Mouse (Mus musculus) MEL (cell line): ENCODE results near the gene Cnpy2.

Source experiments
- CTCF ChIP-seq, 3 experiments: IDR thresholded peaks in 2 of 3; conservative IDR thresholded peaks in 1 of 3; 2 replicates each; pipeline ENCODE4 v1.5.1; 2011 to 2012; ENCODE audit warnings: low read length in 3 of 3, low read depth in 2 of 3, mild to moderate bottlenecking in 2 of 3, improper control_type of control experiment in 1 of 3, inconsistent platforms in 1 of 3, mixed read lengths in 1 of 3, moderate library complexity in 1 of 3; ENCODE audit not compliant: control insufficient read depth in 1 of 3, insufficient read depth in 1 of 3, poor library complexity in 1 of 3, severe bottlenecking in 1 of 3
- ETS1 ChIP-seq: IDR thresholded peaks from 2 replicates; pipeline ENCODE4 v1.6.1; 2012; ENCODE audit warnings: low read depth, mild to moderate bottlenecking, inconsistent platforms, low read length, improper control_type of control experiment, moderate library complexity
- GATA1 ChIP-seq: IDR thresholded peaks from 2 replicates; pipeline ENCODE4 v1.6.1; 2011; ENCODE audit warnings: low read depth, low read length, improper control_type of control experiment
- POLR2A ChIP-seq, 2 experiments: IDR thresholded peaks; 2 replicates each; pipeline ENCODE4 v1.6.1; 2011 to 2012; ENCODE audit warnings: low read length in 2 of 2, mild to moderate bottlenecking in 2 of 2, control low read depth in 1 of 2, improper control_type of control experiment in 1 of 2, low read depth in 1 of 2, moderate library complexity in 1 of 2; ENCODE audit not compliant: control insufficient read depth in 1 of 2, insufficient read depth in 1 of 2, poor library complexity in 1 of 2

- TF ChIP-seq ETS1, result no peak
- TF ChIP-seq GATA1, result no peak
- TF ChIP-seq POLR2A (IDR thresholded peaks at IDR 0.05; ENCODE audit: control insufficient read depth in 1 of 2, insufficient read depth in 1 of 2, low read depth in 1 of 2, low read length in 2 of 2, poor library complexity in 1 of 2), result no peak
- TF ChIP-seq CTCF (IDR thresholded peaks at IDR 0.05 in 2 of 3, conservative IDR thresholded peaks at IDR 0.05 in 1 of 3; ENCODE audit: control insufficient read depth in 1 of 3, insufficient read depth in 1 of 3, low read depth in 2 of 3, low read length in 3 of 3, poor library complexity in 1 of 3, severe bottlenecking in 1 of 3), result no peak
Measured at GRCm38 (mm10) chr10:128321641-128322040, 618 bp upstream of the Cnpy2 start.
